Mouse (Mus musculus) forebrain, embryonic 11.5 days (tissue): ENCODE results near the gene Gm12117. TPM values are rescaled to one million over a fixed set of nuclear protein-coding genes. Genes with fewer than 3 reads are reported as not detected.

Experiments
- ATAC-seq: fragments of 200-750 bp; cut with Nextera tagmentation; replicated peaks from 2 replicates; pipeline ENCODE4 v1.8.0; 2017; ENCODE audit warnings: moderate TSS enrichment; ENCODE audit not compliant: low FRiP score
- DNase-seq: peaks from one replicate; pipeline ENCODE4 v3.0.0-alpha.2; 2017; ENCODE audit warnings: low spot score
- H3K27ac ChIP-seq: fragments of 300-500 bp; sonication (generic); 2 replicates; pipeline ENCODE4 v1.5.1; 2014; ENCODE audit warnings: low read depth, low read length
- H3K27me3 ChIP-seq: fragments of 300-500 bp; sonication (generic); 2 replicates; pipeline ENCODE4 v1.6.1; 2014; ENCODE audit warnings: mild to moderate bottlenecking, low read length, mixed read lengths; ENCODE audit not compliant: control insufficient read depth, insufficient read depth
- H3K36me3 ChIP-seq: fragments of 300-500 bp; sonication (generic); 2 replicates; pipeline ENCODE4 v1.6.1; 2014; ENCODE audit warnings: mild to moderate bottlenecking, low read length, moderate library complexity, mixed read lengths; ENCODE audit not compliant: control insufficient read depth, insufficient read depth
- H3K4me1 ChIP-seq: fragments of 300-500 bp; sonication (generic); replicated peaks from 2 replicates; pipeline ENCODE4 v1.6.1; 2014; ENCODE audit warnings: low read length, mixed read lengths; ENCODE audit not compliant: control insufficient read depth, insufficient read depth
- H3K4me2 ChIP-seq: fragments of 300-500 bp; sonication (generic); 2 replicates; pipeline ENCODE4 v1.6.1; 2014; ENCODE audit warnings: low read depth, mild to moderate bottlenecking, low read length, moderate library complexity, mixed read lengths; ENCODE audit not compliant: severe bottlenecking
- H3K4me3 ChIP-seq: fragments of 300-500 bp; sonication (generic); 2 replicates; pipeline ENCODE4 v1.5.1; 2014; ENCODE audit warnings: low read depth, low read length
- H3K9ac ChIP-seq: fragments of 300-500 bp; sonication (generic); 2 replicates; pipeline ENCODE4 v1.6.1; 2014; ENCODE audit warnings: low read length
- H3K9me3 ChIP-seq: fragments of 300-500 bp; sonication (generic); 2 replicates; pipeline ENCODE4 v1.6.1; 2016; ENCODE audit warnings: low read length, mixed read lengths; ENCODE audit not compliant: control insufficient read depth
- WGBS: fragments of 180-500 bp; shearing (Covaris S2); extraction: QIAGEN DNeasy Blood & Tissue Kit; methylation state at CpG from one replicate; pipeline ENCODE4 v1.1.7; 2014; 5-methylcytosine and 5-hydroxymethylcytosine counted together
- polyA plus RNA-seq: library from polyadenylated mRNA; unstranded; fragments of >200 nt; fragmentation: Nextera tagmentation; extraction: Ambion mirVana; gene quantifications from 2 replicates; pipeline ENCODE4 v1.2.1, GENCODE M21; 2014

The Gm12117 gene
- polyA plus RNA-seq, 1 experiment from 2014 or later, result not detected

- no peak overlapping the region for H3K27ac ChIP-seq
- no peaks in the 10 kb centered on the region for H3K9me3 ChIP-seq
- ATAC-seq (no peak), DNase-seq (no peak)
- WGBS, result 86% methylated on average over 3 of the region's 3 CpGs
- H3K27me3 ChIP-seq, result no peaks in the 10 kb centered on the region
- no peak overlapping the region for H3K4me3 ChIP-seq
- no peaks in the 10 kb centered on the region for H3K36me3 ChIP-seq
- no peak overlapping the region for H3K9ac ChIP-seq
- H3K4me1 ChIP-seq, result no peaks in the 10 kb centered on the region
- no peak overlapping the region for H3K4me2 ChIP-seq
Measured at GRCm38 (mm10) chr11:33274816-33275215, 1.7 kb downstream of the Gm12117 start.

GRCm38 (mm10) chr11:33274294-33274693 lies 2.2 kb downstream of the Gm12117 start:
- no peak for ATAC-seq
- Histone ChIP-seq H3K27ac (no peak overlapping the region), H3K9ac (no peak overlapping the region), H3K36me3 (no peaks in the 10 kb centered on the region), H3K9me3 (no peaks in the 10 kb centered on the region), H3K4me3 (no peak overlapping the region), H3K27me3 (no peaks in the 10 kb centered on the region), H3K4me2 (no peak overlapping the region), H3K4me1 (no peaks in the 10 kb centered on the region)
- 83% methylated on average over 1 of the region's 1 CpGs for WGBS
- no peak for DNase-seq

GRCm38 (mm10) chr11:33240295-33240694 lies 36.2 kb downstream of the Gm12117 start:
- H3K27ac ChIP-seq, result no peak overlapping the region
- 72% methylated on average over 3 of the region's 3 CpGs for WGBS
- no peak overlapping the region for H3K9ac ChIP-seq
- no peaks in the 10 kb centered on the region for H3K4me1 ChIP-seq
- no peak overlapping the region for H3K4me2 ChIP-seq
- H3K9me3 ChIP-seq, result no peaks in the 10 kb centered on the region
- ATAC-seq (no peak), DNase-seq (no peak)
- H3K27me3 ChIP-seq, result no peaks in the 10 kb centered on the region
- H3K4me3 ChIP-seq, result no peak overlapping the region
- H3K36me3 ChIP-seq, result no peaks in the 10 kb centered on the region

GRCm38 (mm10) chr11:33234134-33234533 lies 42.4 kb downstream of the Gm12117 start:
- Histone ChIP-seq H3K4me1 (no peaks in the 10 kb centered on the region), H3K9me3 (no peaks in the 10 kb centered on the region), H3K27me3 (no peaks in the 10 kb centered on the region), H3K27ac (no peak overlapping the region), H3K4me2 (no peak overlapping the region), H3K9ac (no peak overlapping the region), H3K36me3 (no peaks in the 10 kb centered on the region), H3K4me3 (no peak overlapping the region)
- no peak for DNase-seq
- 60% methylated on average over 3 of the region's 3 CpGs for WGBS
- ATAC-seq, result no peak

- H3K4me1 ChIP-seq, result no peaks in the 10 kb centered on the region
- no peak overlapping the region for H3K27ac ChIP-seq
- H3K4me3 ChIP-seq, result no peak overlapping the region
- no peaks in the 10 kb centered on the region for H3K27me3 ChIP-seq
- DNase-seq, result no peak
- no peak overlapping the region for H3K4me2 ChIP-seq
- ATAC-seq, result no peak
- 77% methylated on average over 5 of the region's 5 CpGs for WGBS
- no peaks in the 10 kb centered on the region for H3K9me3 ChIP-seq
- no peaks in the 10 kb centered on the region for H3K36me3 ChIP-seq
- H3K9ac ChIP-seq, result no peak overlapping the region
Measured at GRCm38 (mm10) chr11:33232056-33232455, 44.5 kb downstream of the Gm12117 start.

- no peak overlapping the region for H3K27ac ChIP-seq
- 92% methylated on average over 2 of the region's 2 CpGs for WGBS
Measured at GRCm38 (mm10) chr11:33228186-33228585, 48.4 kb downstream of the Gm12117 start.

GRCm38 (mm10) chr11:33226516-33226915 lies 50.0 kb downstream of the Gm12117 start:
- H3K27ac ChIP-seq, result no peak overlapping the region
- H3K27me3 ChIP-seq, result no peaks in the 10 kb centered on the region
- no peak overlapping the region for H3K9ac ChIP-seq
- H3K4me3 ChIP-seq, result no peak overlapping the region
- 81% methylated on average over 8 of the region's 8 CpGs for WGBS
- H3K36me3 ChIP-seq, result no peaks in the 10 kb centered on the region
- H3K4me2 ChIP-seq, result no peak overlapping the region
- H3K9me3 ChIP-seq, result no peaks in the 10 kb centered on the region
- ATAC-seq, result no peak
- H3K4me1 ChIP-seq, result no peaks in the 10 kb centered on the region
- no peak for DNase-seq

More at GRCm38 (mm10) chr11:33228186-33228585, 48.4 kb downstream of the Gm12117 start:
- H3K4me2 ChIP-seq, result no peak overlapping the region
- no peaks in the 10 kb centered on the region for H3K27me3 ChIP-seq
- H3K9ac ChIP-seq, result no peak overlapping the region
- no peak overlapping the region for H3K4me3 ChIP-seq
- DNase-seq, result no peak
- H3K36me3 ChIP-seq, result no peaks in the 10 kb centered on the region
- ATAC-seq, result no peak
- no peaks in the 10 kb centered on the region for H3K9me3 ChIP-seq
- no peaks in the 10 kb centered on the region for H3K4me1 ChIP-seq

Other genes with a start within 250 kb of the Gm12117 start
- 2.7 and 4.1 TPM in 2 replicates for gene Fgf18, start 129.3 kb downstream of the Gm12117 start, polyA plus RNA-seq
- gene Npm1, start 113.5 kb downstream of the Gm12117 start, polyA plus RNA-seq, result 1,065 and 1,104 TPM in 2 replicates
- not detected in 2 replicates for gene Tlx3, start 73.1 kb downstream of the Gm12117 start, polyA plus RNA-seq
- gene Ranbp17, start 237.0 kb upstream of the Gm12117 start, polyA plus RNA-seq, result 12.3 and 15.4 TPM in 2 replicates